Mouse (Mus musculus) embryonic facial prominence, embryonic 13.5 days (tissue): ENCODE measurements at regions not wholly inside any gene's neighbourhood (a gene's known extent, or its start where the extent isn't known, plus 50 kb on each side); places are given as distances from the start of the nearest gene placed in this dataset.

Experiments
- ATAC-seq: fragments of 200-750 bp; cut with Nextera tagmentation; 2 replicates; pipeline ENCODE4 v1.8.0; 2017; ENCODE audit warnings: low read depth; ENCODE audit not compliant: insufficient number of reproducible peaks, insufficient read depth, low FRiP score, low TSS enrichment
- H3K27ac ChIP-seq: fragments of 300-500 bp; sonication (generic); 2 replicates; pipeline ENCODE4 v1.5.1; 2015; ENCODE audit warnings: moderate library complexity, mild to moderate bottlenecking, inconsistent platforms
- H3K27me3 ChIP-seq: fragments of 300-500 bp; sonication (generic); 2 replicates; pipeline ENCODE4 v1.6.1; 2015; ENCODE audit warnings: mild to moderate bottlenecking, inconsistent platforms
- H3K36me3 ChIP-seq: fragments of 300-500 bp; sonication (generic); 2 replicates; pipeline ENCODE4 v1.6.1; 2015; ENCODE audit warnings: mild to moderate bottlenecking, inconsistent platforms
- H3K4me1 ChIP-seq: fragments of 300-500 bp; sonication (generic); 2 replicates; pipeline ENCODE4 v1.6.1; 2015; ENCODE audit warnings: inconsistent platforms
- H3K4me2 ChIP-seq: fragments of 300-500 bp; sonication (generic); 2 replicates; pipeline ENCODE4 v1.6.1; 2015; ENCODE audit warnings: moderate library complexity, mild to moderate bottlenecking, inconsistent platforms
- H3K4me3 ChIP-seq: fragments of 300-500 bp; sonication (generic); 2 replicates; pipeline ENCODE4 v1.5.1; 2015; ENCODE audit warnings: mild to moderate bottlenecking, inconsistent platforms
- H3K9ac ChIP-seq: fragments of 300-500 bp; sonication (generic); 2 replicates; pipeline ENCODE4 v1.6.1; 2015; ENCODE audit warnings: mild to moderate bottlenecking, inconsistent platforms
- H3K9me3 ChIP-seq: fragments of 300-500 bp; sonication (generic); 2 replicates; pipeline ENCODE4 v1.6.1; 2016; ENCODE audit warnings: inconsistent platforms
- WGBS: fragments of 180-500 bp; shearing (Covaris S2); methylation state at CpG from one replicate; pipeline ENCODE4 v1.1.7; 2015; ENCODE audit warnings: mixed read lengths; 5-methylcytosine and 5-hydroxymethylcytosine counted together

DNA sequence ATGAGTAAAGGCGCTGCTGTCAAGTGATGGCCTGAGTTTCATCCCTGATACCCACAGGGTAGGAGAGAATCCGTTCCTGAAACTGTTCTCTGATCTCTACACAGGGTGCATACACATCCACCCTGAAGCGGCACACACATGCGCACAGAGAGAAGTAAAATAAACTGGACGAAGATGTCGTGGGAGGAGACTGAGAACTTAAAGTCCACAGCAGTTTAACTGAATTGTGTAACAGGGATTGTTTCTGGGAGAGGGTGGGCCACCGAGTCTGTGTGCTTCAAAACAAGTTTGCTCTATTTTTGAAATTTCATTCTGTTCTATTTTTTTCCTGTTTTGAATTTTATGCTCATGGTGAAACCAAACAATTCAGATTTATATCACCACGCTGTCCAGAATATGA is 63.0 kb upstream of the Paqr3 start:
- no peak for ATAC-seq
- no peak overlapping the region for H3K4me2 ChIP-seq
- WGBS = 84% methylated on average over 8 of the region's 8 CpGs

DNA sequence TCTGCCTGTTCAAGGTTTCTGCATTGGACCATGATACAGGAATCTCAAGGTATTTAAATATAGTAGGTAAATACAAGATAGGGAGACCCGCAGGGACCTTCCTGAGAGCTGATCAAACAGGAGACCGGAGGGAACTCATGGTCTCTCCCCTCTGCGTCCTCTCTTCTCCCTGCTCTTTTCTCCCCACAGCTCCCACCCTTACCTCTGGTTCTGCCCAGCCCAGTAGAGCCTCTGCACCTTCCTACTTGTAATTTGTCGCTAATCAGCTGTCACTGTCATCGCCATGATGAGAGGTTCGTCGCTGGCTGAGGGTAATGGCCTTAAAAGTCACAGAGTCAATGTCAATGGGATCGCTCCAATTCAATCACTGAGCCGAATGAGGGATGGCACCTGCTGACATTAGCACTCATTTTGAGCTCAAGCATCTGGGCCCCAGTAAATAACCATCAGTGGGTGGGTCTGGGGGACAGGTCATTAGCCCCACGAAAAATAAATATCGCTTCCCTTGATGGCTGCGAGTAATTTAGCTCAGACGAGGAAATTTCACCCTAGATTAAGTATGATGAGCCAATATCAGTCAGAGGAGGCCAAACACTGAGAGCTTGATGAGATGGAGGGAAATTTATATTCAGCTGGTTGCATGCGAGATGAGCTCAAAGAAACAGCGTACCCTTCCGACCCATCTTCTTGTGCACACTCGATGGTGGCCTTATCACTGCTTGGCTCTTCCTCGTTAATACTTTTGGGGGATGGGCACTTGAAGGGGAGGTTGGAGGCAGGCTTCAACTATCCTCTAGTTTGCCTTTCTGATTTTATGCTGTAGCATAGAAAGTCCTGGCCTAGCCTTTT is 56.2 kb upstream of the Paqr3 start:
- H3K4me1 ChIP-seq = no peaks in the 10 kb centered on the region
- no peak overlapping the region for H3K9ac ChIP-seq
- no peak overlapping the region for H3K4me2 ChIP-seq
- no peaks in the 10 kb centered on the region for H3K9me3 ChIP-seq
- H3K27ac ChIP-seq = no peak overlapping the region
- no peak for ATAC-seq
- WGBS = 84% methylated on average over 18 of the region's 18 CpGs
- H3K4me3 ChIP-seq = no peak overlapping the region
- H3K27me3 ChIP-seq = no peaks in the 10 kb centered on the region
- H3K36me3 ChIP-seq = no peaks in the 10 kb centered on the region

More for the DNA sequence above, 63.0 kb upstream of the Paqr3 start:
- H3K4me3 ChIP-seq = no peak overlapping the region
- no peaks in the 10 kb centered on the region for H3K9me3 ChIP-seq
- H3K27ac ChIP-seq = no peak overlapping the region
- no peak overlapping the region for H3K9ac ChIP-seq
- no peaks in the 10 kb centered on the region for H3K4me1 ChIP-seq
- no peaks in the 10 kb centered on the region for H3K36me3 ChIP-seq
- H3K27me3 ChIP-seq = no peaks in the 10 kb centered on the region

DNA sequence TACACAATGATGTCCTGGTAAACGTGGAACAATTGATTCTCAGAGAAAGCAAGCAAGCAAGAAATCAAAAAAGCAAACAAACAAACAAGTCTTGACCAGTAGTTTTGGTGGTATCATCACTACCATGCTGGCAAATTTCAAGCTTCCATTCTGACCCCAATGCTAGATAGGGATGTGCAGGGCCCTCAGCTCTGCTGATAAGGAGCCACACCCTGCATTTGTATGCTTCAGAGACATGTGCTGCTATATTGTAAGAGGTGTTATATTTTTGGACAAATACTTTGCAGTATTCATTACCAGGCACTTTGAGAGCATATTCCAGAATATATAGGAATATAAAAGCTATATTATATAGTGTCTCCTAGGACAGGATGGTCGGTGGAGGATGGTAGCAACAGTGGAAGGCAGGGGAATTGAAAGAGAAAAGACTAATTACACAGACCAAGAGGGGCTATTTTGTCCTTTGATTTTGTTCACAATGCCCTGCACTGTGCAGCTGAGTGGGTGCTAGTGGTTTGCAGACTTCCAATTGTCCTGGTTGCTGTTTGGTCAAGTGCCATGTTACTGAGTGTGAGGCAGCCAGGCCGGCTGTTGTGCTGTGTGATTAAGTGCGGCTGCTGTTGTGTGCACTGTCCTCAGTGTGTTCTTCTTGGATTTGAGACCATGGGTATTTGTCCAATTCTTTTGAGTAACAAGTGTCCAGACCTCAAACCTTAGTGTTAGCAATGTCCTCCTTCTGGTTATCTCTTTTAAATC is 54.9 kb upstream of the Paqr3 start:
- Histone ChIP-seq H3K9ac (no peak overlapping the region), H3K9me3 (no peaks in the 10 kb centered on the region), H3K4me3 (no peak overlapping the region), H3K27me3 (no peaks in the 10 kb centered on the region), H3K36me3 (no peaks in the 10 kb centered on the region), H3K4me1 (no peaks in the 10 kb centered on the region), H3K27ac (no peak overlapping the region), H3K4me2 (no peak overlapping the region)
- ATAC-seq = no peak
- 69% methylated on average over 4 of the region's 4 CpGs for WGBS
